Mouse (Mus musculus) intestine, embryonic 14.5 days (tissue): ENCODE data around the gene Egfl6. TPM values are rescaled to one million over a fixed set of nuclear protein-coding genes. Genes with fewer than 3 reads are reported as not detected.

Experiments used
- ATAC-seq: fragments of 200-750 bp; cut with Nextera tagmentation; replicated peaks from 2 replicates; pipeline ENCODE4 v1.8.0; 2017; ENCODE audit warnings: low read depth, moderate number of reproducible peaks, moderate TSS enrichment, moderate library complexity; ENCODE audit not compliant: low FRiP score, low TSS enrichment
- DNase-seq: peaks from one replicate; pipeline ENCODE4 v3.0.0-alpha.2; 2018; ENCODE audit warnings: low spot score
- H3K27ac ChIP-seq: fragments of 300-500 bp; sonication (generic); 2 replicates; pipeline ENCODE4 v1.5.1; 2014; ENCODE audit warnings: low read depth, mild to moderate bottlenecking, control low read depth
- H3K27me3 ChIP-seq: fragments of 300-500 bp; sonication (generic); replicated peaks from 2 replicates; pipeline ENCODE4 v1.6.1; 2014; ENCODE audit warnings: low read length, control low read depth; ENCODE audit not compliant: control insufficient read depth, insufficient read depth
- H3K36me3 ChIP-seq: fragments of 300-500 bp; sonication (generic); 2 replicates; pipeline ENCODE4 v1.6.1; 2014; ENCODE audit warnings: low read length, control low read depth; ENCODE audit not compliant: control insufficient read depth, insufficient read depth
- H3K4me1 ChIP-seq: fragments of 300-500 bp; sonication (generic); replicated peaks from 2 replicates; pipeline ENCODE4 v1.6.1; 2014; ENCODE audit warnings: low read length, control low read depth, mixed read lengths; ENCODE audit not compliant: control insufficient read depth, insufficient read depth
- H3K4me2 ChIP-seq: fragments of 300-500 bp; sonication (generic); 2 replicates; pipeline ENCODE4 v1.6.1; 2014; ENCODE audit warnings: low read length
- H3K4me3 ChIP-seq: fragments of 300-500 bp; sonication (generic); 2 replicates; pipeline ENCODE4 v1.5.1; 2014; ENCODE audit warnings: low read depth, low read length, control low read depth, mixed read lengths
- H3K9ac ChIP-seq: fragments of 300-500 bp; sonication (generic); 2 replicates; pipeline ENCODE4 v1.6.1; 2014; ENCODE audit warnings: mild to moderate bottlenecking, low read length
- H3K9me3 ChIP-seq: fragments of 300-500 bp; sonication (generic); 2 replicates; pipeline ENCODE4 v1.6.1; 2016; ENCODE audit warnings: low read length, control low read depth; ENCODE audit not compliant: control insufficient read depth
- WGBS: fragments of 180-500 bp; shearing (Covaris S2); extraction: QIAGEN DNeasy Blood & Tissue Kit; methylation state at CpG from one replicate; pipeline ENCODE4 v1.1.7; 2014; 5-methylcytosine and 5-hydroxymethylcytosine counted together
- polyA plus RNA-seq: library from polyadenylated mRNA; unstranded; fragments of >200 nt; fragmentation: Nextera tagmentation; extraction: Ambion mirVana; gene quantifications from 2 replicates; pipeline ENCODE4 v1.2.1, GENCODE M21; 2014

Gene Egfl6
- 4.7 and 5.2 TPM in 2 replicates for polyA plus RNA-seq

GRCm38 (mm10) chrX:166584947-166585824 lies at the start of gene Egfl6:
TSS of gene Egfl6 (minus strand) at chrX:166585720.
- Histone ChIP-seq H3K36me3 (no peaks in the 10 kb centered on the region), H3K4me2 (peak within 1 kb of the TSS; percentile 58), H3K27me3 (peaks cover 28% of the 10 kb centered on the region; the same call in 1 of the 2 replicates), H3K27ac (no peak within 1 kb of the TSS), H3K4me1 (no peaks in the 10 kb centered on the region), H3K9ac (no peak within 1 kb of the TSS), H3K4me3 (peak within 1 kb of the TSS; percentile 27), H3K9me3 (no peaks in the 10 kb centered on the region)
- 18% methylated on average over 35 of the region's 39 CpGs for WGBS
- DNase-seq (peak; percentile 56), ATAC-seq (peak; percentile 68; the same call in 1 of the 2 replicates)

- no peak for ATAC-seq
- no peaks in the 10 kb centered on the region for H3K4me1 ChIP-seq
- no peak for DNase-seq
- no peak overlapping the region for H3K9ac ChIP-seq
- 0 out of 2 replicates have a peak, but pooled peaks cover 5% of the 10 kb centered on the region for H3K27me3 ChIP-seq
- no peaks in the 10 kb centered on the region for H3K36me3 ChIP-seq
- no peak overlapping the region for H3K4me3 ChIP-seq
- no peak overlapping the region for H3K4me2 ChIP-seq
- 60% methylated on average over 3 of the region's 3 CpGs for WGBS
- H3K9me3 ChIP-seq, result no peaks in the 10 kb centered on the region
- H3K27ac ChIP-seq, result no peak overlapping the region
Observed at GRCm38 (mm10) chrX:166626866-166627570, 41.5 kb upstream of the Egfl6 start.

- Histone ChIP-seq H3K36me3 (no peaks in the 10 kb centered on the region), H3K9ac (no peak overlapping the region), H3K4me1 (no peaks in the 10 kb centered on the region), H3K9me3 (no peaks in the 10 kb centered on the region), H3K4me3 (no peak overlapping the region), H3K27ac (no peak overlapping the region), H3K27me3 (0 out of 2 replicates have a peak, but pooled peaks cover 5% of the 10 kb centered on the region), H3K4me2 (no peak overlapping the region)
- WGBS, result 86% methylated on average over 4 of the region's 4 CpGs
- ATAC-seq (no peak), DNase-seq (no peak)
Observed at GRCm38 (mm10) chrX:166626174-166626573, 40.7 kb upstream of the Egfl6 start.

- Histone ChIP-seq H3K4me1 (0 out of 2 replicates have a peak, but pooled peaks cover 5% of the 10 kb centered on the region), H3K27me3 (0 out of 2 replicates have a peak, but pooled peaks cover 10% of the 10 kb centered on the region), H3K9me3 (no peaks in the 10 kb centered on the region), H3K9ac (no peak overlapping the region), H3K27ac (no peak overlapping the region), H3K4me2 (no peak overlapping the region), H3K4me3 (no peak overlapping the region), H3K36me3 (no peaks in the 10 kb centered on the region)
- no peak for ATAC-seq
- 57% methylated on average over 3 of the region's 3 CpGs for WGBS
- DNase-seq, result no peak
Observed at GRCm38 (mm10) chrX:166623176-166623575, 37.7 kb upstream of the Egfl6 start.

GRCm38 (mm10) chrX:166621560-166622301 lies 36.2 kb upstream of the Egfl6 start:
- DNase-seq (no peak), ATAC-seq (no peak)
- 51% methylated on average over 9 of the region's 9 CpGs for WGBS
- H3K4me3 ChIP-seq, result no peak overlapping the region
- 0 out of 2 replicates have a peak, but pooled peaks cover 8% of the 10 kb centered on the region for H3K27me3 ChIP-seq
- H3K36me3 ChIP-seq, result no peaks in the 10 kb centered on the region
- no peak overlapping the region for H3K9ac ChIP-seq
- H3K4me2 ChIP-seq, result peak overlapping the region; percentile 6; the same call in 1 of the 2 replicates
- no peaks in the 10 kb centered on the region for H3K9me3 ChIP-seq
- H3K27ac ChIP-seq, result no peak overlapping the region
- 0 out of 2 replicates have a peak, but pooled peaks cover 5% of the 10 kb centered on the region for H3K4me1 ChIP-seq

GRCm38 (mm10) chrX:166620900-166621299 lies 35.4 kb upstream of the Egfl6 start:
- no peak for ATAC-seq
- Histone ChIP-seq H3K4me2 (peak overlapping the region; percentile 6; the same call in 1 of the 2 replicates), H3K4me3 (no peak overlapping the region), H3K4me1 (0 out of 2 replicates have a peak, but pooled peaks cover 5% of the 10 kb centered on the region), H3K9me3 (no peaks in the 10 kb centered on the region), H3K27me3 (0 out of 2 replicates have a peak, but pooled peaks cover 8% of the 10 kb centered on the region), H3K36me3 (no peaks in the 10 kb centered on the region), H3K27ac (no peak overlapping the region), H3K9ac (no peak overlapping the region)
- WGBS, result 34% methylated on average over 6 of the region's 6 CpGs
- no peak for DNase-seq

GRCm38 (mm10) chrX:166619084-166619483 lies 33.6 kb upstream of the Egfl6 start:
- Histone ChIP-seq H3K4me3 (no peak overlapping the region), H3K4me2 (no peak overlapping the region), H3K9ac (no peak overlapping the region), H3K27me3 (0 out of 2 replicates have a peak, but pooled peaks cover 8% of the 10 kb centered on the region), H3K4me1 (0 out of 2 replicates have a peak, but pooled peaks cover 5% of the 10 kb centered on the region), H3K36me3 (no peaks in the 10 kb centered on the region), H3K9me3 (no peaks in the 10 kb centered on the region), H3K27ac (no peak overlapping the region)
- WGBS, result 80% methylated on average over 4 of the region's 4 CpGs
- ATAC-seq (no peak), DNase-seq (no peak)

GRCm38 (mm10) chrX:166615191-166615590 lies 29.7 kb upstream of the Egfl6 start:
- H3K36me3 ChIP-seq, result no peaks in the 10 kb centered on the region
- no peak for ATAC-seq
- 82% methylated on average over 7 of the region's 7 CpGs for WGBS
- H3K9ac ChIP-seq, result no peak overlapping the region
- H3K4me3 ChIP-seq, result no peak overlapping the region
- no peaks in the 10 kb centered on the region for H3K9me3 ChIP-seq
- H3K4me2 ChIP-seq, result no peak overlapping the region
- no peak for DNase-seq
- H3K27me3 ChIP-seq, result 0 out of 2 replicates have a peak, but pooled peaks cover 8% of the 10 kb centered on the region
- no peaks in the 10 kb centered on the region for H3K4me1 ChIP-seq
- H3K27ac ChIP-seq, result no peak overlapping the region
